Comparison of ENCODE assay signal across 8 mouse cellular contexts in genomic region chr4:21957570-21958321, GRCm38 (mm10). TPM values are rescaled to one million over a fixed set of nuclear protein-coding genes. Genes with fewer than 3 reads are reported as not detected.
DNase-seq lines count a peak whose midpoint lies in the region; ATAC-seq and TF ChIP-seq lines count a peak whose summit lies in the region.

No protein-coding gene starts in this region.

- no peak overlapping the region for H3K4me2 ChIP-seq in kidney, embryonic 16.5 days (replicated peaks; ENCODE audit: low read depth, low read length)

- peak; percentile 26 for DNase-seq in layer of hippocampus, adult 11-12 months (ENCODE audit: low spot score)
- DNase-seq in layer of hippocampus, adult 8-10 months (ENCODE audit: low spot score in 2 of 2): no peak
- DNase-seq in R1 (ENCODE audit: low read depth, low spot score): peak; percentile 89
- DNase-seq in cerebellum, postnatal 4 days (ENCODE audit: low spot score in 2 of 2): peak; percentile 38 to 68
- peak; percentile 81 for DNase-seq in heart, embryonic 10.5 days (ENCODE audit: low spot score)
- peak; percentile 62 to 68 for DNase-seq in lung, postnatal 4 days
- peak; percentile 44 for DNase-seq in thymus, adult 2 months

- no peak overlapping the region for H3K4me3 ChIP-seq in heart, embryonic 10.5 days
- no peak overlapping the region for H3K4me3 ChIP-seq in kidney, embryonic 16.5 days (ENCODE audit: low read length)
- H3K4me3 ChIP-seq in thymus, adult 2 months (ENCODE audit: control insufficient read depth, insufficient read depth, low read length): no peak overlapping the region

- no peaks in the 10 kb centered on the region for H3K4me1 ChIP-seq in heart, embryonic 10.5 days
- no peaks in the 10 kb centered on the region for H3K4me1 ChIP-seq in kidney, embryonic 16.5 days (ENCODE audit: insufficient read depth, low read length)
- H3K4me1 ChIP-seq in thymus, adult 2 months (replicated peaks; ENCODE audit: control insufficient read depth, insufficient read depth, low read length): no peaks in the 10 kb centered on the region

- H3K27me3 ChIP-seq in heart, embryonic 10.5 days (ENCODE audit: insufficient read depth, poor library complexity, severe bottlenecking): no peaks in the 10 kb centered on the region
- H3K27me3 ChIP-seq in kidney, embryonic 16.5 days (ENCODE audit: insufficient read depth, low read length): no peaks in the 10 kb centered on the region
- no peaks in the 10 kb centered on the region for H3K27me3 ChIP-seq in thymus, adult 2 months (ENCODE audit: control insufficient read depth, insufficient read depth, low read length)

- WGBS in heart, embryonic 10.5 days: 48% methylated on average over 7 of the region's 7 CpGs
- 55% methylated on average over 7 of the region's 7 CpGs for WGBS in kidney, embryonic 16.5 days
- 68% methylated on average over 7 of the region's 7 CpGs for WGBS in thymus, adult 2 months

- H3K27ac ChIP-seq in heart, embryonic 10.5 days: no peak overlapping the region
- H3K27ac ChIP-seq in kidney, embryonic 16.5 days (ENCODE audit: low read length): no peak overlapping the region
- no peak overlapping the region for H3K27ac ChIP-seq in thymus, adult 2 months (ENCODE audit: control insufficient read depth, insufficient read depth, low read length)

- no peak overlapping the region for H3K9ac ChIP-seq in kidney, embryonic 16.5 days (replicated peaks; ENCODE audit: low read length)

- no peaks in the 10 kb centered on the region for H3K36me3 ChIP-seq in heart, embryonic 10.5 days
- no peaks in the 10 kb centered on the region for H3K36me3 ChIP-seq in kidney, embryonic 16.5 days (ENCODE audit: insufficient read depth, low read length)
- no peaks in the 10 kb centered on the region for H3K36me3 ChIP-seq in thymus, adult 2 months (ENCODE audit: control insufficient read depth, insufficient read depth, low read length)

- H3K9me3 ChIP-seq in heart, embryonic 10.5 days: no peaks in the 10 kb centered on the region
- H3K9me3 ChIP-seq in kidney, embryonic 16.5 days (ENCODE audit: low read length): no peaks in the 10 kb centered on the region

- ATAC-seq in kidney, embryonic 16.5 days (ENCODE audit: low FRiP score, low TSS enrichment): peak; percentile 74; the same call in 1 of the 2 replicates

- TF ChIP-seq POLR2A in thymus, adult 2 months (IDR thresholded peaks at IDR 0.05; ENCODE audit: control insufficient read depth, extremely low read depth, insufficient read depth, low read length, poor library complexity): no peak

- no peak for TF ChIP-seq CTCF in thymus, adult 2 months (IDR thresholded peaks at IDR 0.05; ENCODE audit: borderline replicate concordance, control insufficient read depth, extremely low read depth, insufficient read depth, low read length, poor library complexity)

RNA-seq across cellular contexts. Expression of gene Faxc, which starts 26.6 kb away (rescaled TPM):
- 10 to 100 TPM; 48.8 to 54.7 (median 52.4) TPM for total RNA-seq in layer of hippocampus, adult 8-10 months (2022)
- 3.9 and 4.4 TPM in 2 replicates for polyA plus RNA-seq in heart, embryonic 10.5 days (2016; fragmentation: Nextera tagmentation; extraction: Ambion mirVana)
- 3.2 and 3.7 TPM in 2 replicates for polyA plus RNA-seq in kidney, embryonic 16.5 days (2015; fragmentation: Nextera tagmentation; extraction: Ambion mirVana)
- polyA plus RNA-seq in thymus, adult 2 months (2012; rRNA removed): 0.33 and 0.40 TPM in 2 replicates

Comparison
In these comparisons a context has a peak if more than half of its experiments do, and no peak if none do; other contexts are left out.
1. DNase-seq: peak in layer of hippocampus, adult 11-12 months (single experiment), R1 (single experiment), cerebellum, postnatal 4 days (2 of 2), heart, embryonic 10.5 days (single experiment), lung, postnatal 4 days (2 of 2) and thymus, adult 2 months (single experiment); none in layer of hippocampus, adult 8-10 months (0 of 2).